Mouse (Mus musculus) stomach, postnatal 0 days (tissue): ENCODE data around the gene Fank1.

Experiments used
- CTCF ChIP-seq: IDR thresholded peaks from 2 replicates; pipeline ENCODE4 v1.5.1; 2016; ENCODE audit warnings: antibody characterized with exemption, low read depth, mild to moderate bottlenecking, moderate library complexity
- EP300 ChIP-seq: optimal IDR thresholded peaks from 2 replicates; pipeline ENCODE3; 2016; ENCODE audit warnings: antibody characterized with exemption

GRCm38 (mm10) chr7:133788147-133788546 is 11.5 kb downstream of the Fank1 start:
- TF ChIP-seq CTCF (no peak), EP300 (no peak)
